Comparison of ENCODE assay signal across 8 mouse cellular contexts in the genomic region with DNA sequence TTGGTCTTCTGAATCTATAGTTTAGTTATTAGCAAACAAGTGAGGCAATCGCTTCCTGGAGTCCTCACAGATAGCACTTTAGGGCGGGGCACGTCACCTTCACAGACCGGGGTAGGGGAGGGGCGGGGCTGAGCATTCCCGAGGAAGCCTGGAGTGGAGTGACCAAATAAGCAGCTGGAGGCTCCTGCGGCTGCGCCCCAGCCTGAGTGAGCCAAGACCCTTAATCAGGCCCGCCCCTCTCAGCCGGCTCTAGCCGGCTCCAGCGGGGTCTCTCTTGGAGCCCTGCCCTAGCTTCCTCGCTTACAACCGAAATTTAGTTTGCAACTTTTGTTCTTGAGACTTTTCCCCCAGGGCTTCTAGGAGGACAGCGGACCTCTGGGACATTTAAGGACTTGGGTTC. TPM values are rescaled to one million over a fixed set of nuclear protein-coding genes. Genes with fewer than 3 reads are reported as not detected.
A peak's percentile ranks its signal among the peaks of the same experiment; 100 is the strongest.
DNase-seq lines count a peak whose midpoint lies in the region; ATAC-seq lines count a peak whose summit lies in the region.

A gene (plus strand): TSS at position 135 of the 400 bp plus-strand sequence.

- no peaks in the 10 kb centered on the region for H3K27me3 ChIP-seq in embryonic facial prominence, embryonic 10.5 days (replicated peaks; ENCODE audit: low read depth, poor library complexity, severe bottlenecking)
- no peaks in the 10 kb centered on the region for H3K27me3 ChIP-seq in heart, embryonic 13.5 days (replicated peaks)
- H3K27me3 ChIP-seq in kidney, embryonic 15.5 days, result no peaks in the 10 kb centered on the region

- intact Hi-C loops in left cerebral cortex, postnatal 4 days (cut with DNase I), result no loop called here

- peak within 1 kb of the TSS; percentile 99 for H3K27ac ChIP-seq in embryonic facial prominence, embryonic 10.5 days (replicated peaks)
- H3K27ac ChIP-seq in heart, embryonic 13.5 days (replicated peaks), result peak within 1 kb of the TSS; percentile 87
- peak within 1 kb of the TSS; percentile 88 for H3K27ac ChIP-seq in kidney, embryonic 15.5 days

- H3K4me2 ChIP-seq in heart, embryonic 13.5 days, result peak within 1 kb of the TSS; percentile 78
- peak within 1 kb of the TSS; percentile 89 for H3K4me2 ChIP-seq in kidney, embryonic 15.5 days

- H3K9ac ChIP-seq in heart, embryonic 13.5 days, result peak within 1 kb of the TSS; percentile 89
- H3K9ac ChIP-seq in kidney, embryonic 15.5 days, result peak within 1 kb of the TSS; percentile 75

- DNase-seq in left cerebral cortex, postnatal 4 days, result peak; percentile 61
- DNase-seq in left cerebral cortex, adult 11 months (ENCODE audit: low spot score), result no peak
- DNase-seq in embryonic facial prominence, embryonic 10.5 days (ENCODE audit: low spot score), result peak; percentile 94
- DNase-seq in lung, postnatal 14 days, result peak; percentile 68
- DNase-seq in retina, postnatal 1 day, result peak; percentile 88

- H3K36me3 ChIP-seq in embryonic facial prominence, embryonic 10.5 days (replicated peaks), result peaks cover 12% of the 10 kb centered on the region
- H3K36me3 ChIP-seq in heart, embryonic 13.5 days, result peaks cover 11% of the 10 kb centered on the region
- no peaks in the 10 kb centered on the region; the same call in 1 of the 2 replicates for H3K36me3 ChIP-seq in kidney, embryonic 15.5 days

- H3K4me1 ChIP-seq in embryonic facial prominence, embryonic 10.5 days, result peaks cover 13% of the 10 kb centered on the region
- peaks cover 17% of the 10 kb centered on the region for H3K4me1 ChIP-seq in heart, embryonic 13.5 days
- peaks cover 8% of the 10 kb centered on the region for H3K4me1 ChIP-seq in kidney, embryonic 15.5 days

- WGBS in embryonic facial prominence, embryonic 10.5 days, result under 1% methylated on average over 15 of the region's 15 CpGs
- under 1% methylated on average over 15 of the region's 15 CpGs for whole genome bisulfite sequencing in heart, embryonic 13.5 days
- under 1% methylated on average over 15 of the region's 15 CpGs for WGBS in kidney, embryonic 15.5 days

- peak within 1 kb of the TSS; percentile 82 for H3K4me3 ChIP-seq in embryonic facial prominence, embryonic 10.5 days
- peak within 1 kb of the TSS; percentile 64 for H3K4me3 ChIP-seq in heart, embryonic 13.5 days
- H3K4me3 ChIP-seq in kidney, embryonic 15.5 days (replicated peaks), result peak within 1 kb of the TSS; percentile 71

- no peaks in the 10 kb centered on the region for H3K9me3 ChIP-seq in embryonic facial prominence, embryonic 10.5 days
- no peaks in the 10 kb centered on the region for H3K9me3 ChIP-seq in heart, embryonic 13.5 days
- no peaks in the 10 kb centered on the region for H3K9me3 ChIP-seq in kidney, embryonic 15.5 days (replicated peaks)

- ATAC-seq in heart, embryonic 13.5 days (ENCODE audit: extremely low read depth, insufficient number of reproducible peaks, low FRiP score, low TSS enrichment), result peak; percentile 84
- ATAC-seq in kidney, embryonic 15.5 days (replicated peaks; ENCODE audit: low FRiP score), result peak; percentile 98
- ATAC-seq in erythroid progenitor cell, adult 5-6 weeks (replicated peaks; ENCODE audit: low FRiP score, poor library complexity, severe bottlenecking), result no peak

RNA-seq across cellular contexts. Expression of the gene that starts here (rescaled TPM):
- total RNA-seq in left cerebral cortex, postnatal 4 days (2021), result 10 to 100 TPM; 28.9 to 37.2 TPM
- 40.2 and 42.2 TPM in 2 replicates for polyA plus RNA-seq in embryonic facial prominence, embryonic 10.5 days (2016; fragmentation: Nextera tagmentation; extraction: Ambion mirVana)
- polyA plus RNA-seq in heart, embryonic 13.5 days (2015; fragmentation: Nextera tagmentation; extraction: Ambion mirVana), result 11.5 and 15.2 TPM in 2 replicates
- polyA plus RNA-seq in kidney, embryonic 15.5 days (2015; fragmentation: Nextera tagmentation; extraction: Ambion mirVana), result 12.3 and 16.4 TPM in 2 replicates
- 4.7 and 10.5 TPM in 2 replicates for total RNA-seq in erythroid progenitor cell, adult 5-6 weeks (2015; ENCODE audit: low replicate concordance)
- 3.9 and 7.1 TPM in 2 replicates for total RNA-seq in erythroid progenitor cell, adult 5-6 weeks (2017; ENCODE audit: low replicate concordance)
